ENCODE assay signal across 8 mouse cellular contexts in genomic region chr5:122263933-122264905, GRCm38 (mm10). TPM values are rescaled to one million over a fixed set of nuclear protein-coding genes. Genes with fewer than 3 reads are reported as not detected.
DNase-seq lines count a peak whose midpoint lies in the region; ATAC-seq lines count a peak whose summit lies in the region.

Gene Tctn1 (minus strand): TSS chr5:122264460.

- peaks cover 17% of the 10 kb centered on the region for H3K4me1 ChIP-seq in forebrain, embryonic 10.5 days
- peaks cover 8% of the 10 kb centered on the region for H3K4me1 ChIP-seq in heart, embryonic 15.5 days (replicated peaks)
- H3K4me1 ChIP-seq in liver, embryonic 15.5 days (replicated peaks): peaks cover 47% of the 10 kb centered on the region
- peaks cover 19% of the 10 kb centered on the region for H3K4me1 ChIP-seq in neural tube, embryonic 12.5 days

- peak within 1 kb of the TSS; percentile 71 for H3K4me2 ChIP-seq in heart, embryonic 15.5 days
- peak within 1 kb of the TSS; percentile 99 for H3K4me2 ChIP-seq in liver, embryonic 15.5 days
- H3K4me2 ChIP-seq in neural tube, embryonic 12.5 days (replicated peaks): peak within 1 kb of the TSS; percentile 83

- DNase-seq in CD8-positive naive resting alpha-beta T cell, adult 2 months (ENCODE audit: low read depth in 2 of 2, low spot score in 2 of 2): peak; percentile 72 to 78
- peak; percentile 83 for DNase-seq in c-Kit-positive CD71-negative TER-119-negative erythroid progenitor cells, embryonic 14.5 days (ENCODE audit: low read depth)
- DNase-seq in forebrain, embryonic 10.5 days (ENCODE audit: extremely low spot score, low spot score): peak; percentile 96
- peak; percentile 94 to 96 for DNase-seq in kidney, postnatal 25 days
- DNase-seq in telencephalon, adult 2 months (ENCODE audit: low read depth, low spot score): peak; percentile 92

- peak; percentile 99 for ATAC-seq in heart, embryonic 15.5 days (replicated peaks; ENCODE audit: insufficient number of reproducible peaks, insufficient read depth, low FRiP score, low read depth)
- peak; percentile 97 for ATAC-seq in liver, embryonic 15.5 days (ENCODE audit: insufficient read depth)
- ATAC-seq in neural tube, embryonic 12.5 days (ENCODE audit: low FRiP score, low read depth): peak; percentile 98

- no peaks in the 10 kb centered on the region for H3K9me3 ChIP-seq in forebrain, embryonic 10.5 days
- no peaks in the 10 kb centered on the region for H3K9me3 ChIP-seq in heart, embryonic 15.5 days (replicated peaks)
- H3K9me3 ChIP-seq in liver, embryonic 15.5 days (replicated peaks): no peaks in the 10 kb centered on the region
- H3K9me3 ChIP-seq in neural tube, embryonic 12.5 days: no peaks in the 10 kb centered on the region

- peaks cover 22% of the 10 kb centered on the region for H3K36me3 ChIP-seq in forebrain, embryonic 10.5 days (replicated peaks)
- H3K36me3 ChIP-seq in heart, embryonic 15.5 days: peaks cover 2% of the 10 kb centered on the region; the same call in 1 of the 2 replicates
- H3K36me3 ChIP-seq in liver, embryonic 15.5 days (replicated peaks): 0 out of 2 replicates have a peak, but pooled peaks cover 1% of the 10 kb centered on the region
- H3K36me3 ChIP-seq in neural tube, embryonic 12.5 days: peaks cover 14% of the 10 kb centered on the region

- H3K4me3 ChIP-seq in forebrain, embryonic 10.5 days: peak within 1 kb of the TSS; percentile 92
- H3K4me3 ChIP-seq in heart, embryonic 15.5 days: peak within 1 kb of the TSS; percentile 83
- H3K4me3 ChIP-seq in liver, embryonic 15.5 days (replicated peaks): peak within 1 kb of the TSS; percentile 80
- peak within 1 kb of the TSS; percentile 85 for H3K4me3 ChIP-seq in neural tube, embryonic 12.5 days

- H3K27me3 ChIP-seq in forebrain, embryonic 10.5 days (ENCODE audit: poor library complexity, severe bottlenecking): no peaks in the 10 kb centered on the region
- no peaks in the 10 kb centered on the region for H3K27me3 ChIP-seq in heart, embryonic 15.5 days
- no peaks in the 10 kb centered on the region for H3K27me3 ChIP-seq in liver, embryonic 15.5 days
- no peaks in the 10 kb centered on the region for H3K27me3 ChIP-seq in neural tube, embryonic 12.5 days (replicated peaks)

- peak within 1 kb of the TSS; percentile 82 for H3K9ac ChIP-seq in heart, embryonic 15.5 days
- peak within 1 kb of the TSS; percentile 70 for H3K9ac ChIP-seq in liver, embryonic 15.5 days
- H3K9ac ChIP-seq in neural tube, embryonic 12.5 days: peak within 1 kb of the TSS; percentile 86

- H3K27ac ChIP-seq in forebrain, embryonic 10.5 days: peak within 1 kb of the TSS; percentile 94
- H3K27ac ChIP-seq in heart, embryonic 15.5 days: peak within 1 kb of the TSS; percentile 53
- peak within 1 kb of the TSS; percentile 67 for H3K27ac ChIP-seq in liver, embryonic 15.5 days (replicated peaks)
- no peak within 1 kb of the TSS for H3K27ac ChIP-seq in neural tube, embryonic 12.5 days

- WGBS in forebrain, embryonic 10.5 days: 2% methylated on average over 49 of the region's 49 CpGs
- WGBS in heart, embryonic 15.5 days: 1% methylated on average over 49 of the region's 49 CpGs
- 1% methylated on average over 49 of the region's 49 CpGs for WGBS in liver, embryonic 15.5 days (ENCODE audit: insufficient replicate concordance)
- 3% methylated on average over 48 of the region's 49 CpGs for WGBS in neural tube, embryonic 12.5 days

RNA-seq across cellular contexts. Expression of gene Tctn1, which starts in this region (rescaled TPM):
- 5.8 and 6.2 TPM in 2 replicates for polyA plus RNA-seq in forebrain, embryonic 10.5 days (2016; fragmentation: Nextera tagmentation; extraction: Ambion mirVana)
- polyA plus RNA-seq in heart, embryonic 15.5 days (2015; fragmentation: Nextera tagmentation; extraction: Ambion mirVana): 2.5 and 3.3 TPM in 2 replicates
- 0.73 and 0.89 TPM in 2 replicates for polyA plus RNA-seq in liver, embryonic 15.5 days (2015; fragmentation: Nextera tagmentation; extraction: Ambion mirVana)
- polyA plus RNA-seq in neural tube, embryonic 12.5 days (2016; fragmentation: Nextera tagmentation; extraction: Ambion mirVana): 4.6 and 4.9 TPM in 2 replicates

Comparison
In these comparisons a context has a peak if more than half of its experiments do, and no peak if none do; other contexts are left out.
1. Peak in ATAC-seq, H3K4me3 ChIP-seq, H3K27ac ChIP-seq, H3K9ac ChIP-seq and H3K4me2 ChIP-seq in liver, embryonic 15.5 days; RNA of the gene not detected or under 1 TPM.